8 mouse cellular contexts compared by ENCODE assay signal in the genomic region with DNA sequence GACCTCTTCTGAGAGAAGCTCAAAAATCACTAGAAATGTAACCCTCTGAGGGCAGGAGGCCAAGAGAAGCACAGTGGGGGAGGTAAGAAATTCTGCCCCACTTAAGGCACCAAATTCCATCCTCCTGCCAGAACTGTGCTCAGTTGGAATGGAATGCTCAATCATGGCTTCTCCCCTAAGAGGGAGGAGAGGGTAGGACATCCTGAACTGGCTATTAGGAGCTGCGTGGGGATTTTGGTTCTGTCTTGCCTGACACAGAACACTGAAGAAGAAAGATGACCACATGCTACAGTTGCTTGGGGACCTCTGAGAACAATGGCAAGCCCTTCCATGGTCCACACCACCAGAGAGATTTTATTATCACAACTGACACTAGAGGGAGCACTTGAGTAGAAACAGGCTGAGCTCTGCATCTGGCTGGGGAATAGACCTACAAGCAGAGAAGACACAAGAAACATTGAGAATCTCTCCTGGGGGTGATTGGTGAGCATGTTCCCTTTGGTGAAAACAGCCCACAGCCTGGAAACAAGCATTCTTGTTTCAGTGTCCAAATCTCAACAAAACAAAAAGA.
DNase-seq lines count a peak whose midpoint lies in the region; ATAC-seq and TF ChIP-seq lines count a peak whose summit lies in the region.

No protein-coding gene starts in this region.

- WGBS in forebrain, embryonic 11.5 days: 47% methylated on average over 1 of the region's 1 CpGs
- WGBS in forebrain, embryonic 15.5 days: 42% methylated on average over 1 of the region's 1 CpGs
- 40% methylated on average over 1 of the region's 1 CpGs for WGBS in embryonic facial prominence, embryonic 15.5 days
- WGBS in midbrain, postnatal 0 days: 40% methylated on average over 1 of the region's 1 CpGs

- H3K4me1 ChIP-seq in forebrain, embryonic 11.5 days (replicated peaks; ENCODE audit: control insufficient read depth, insufficient read depth, low read length): no peaks in the 10 kb centered on the region
- no peaks in the 10 kb centered on the region for H3K4me1 ChIP-seq in forebrain, embryonic 15.5 days
- H3K4me1 ChIP-seq in embryonic facial prominence, embryonic 15.5 days: no peaks in the 10 kb centered on the region
- no peaks in the 10 kb centered on the region for H3K4me1 ChIP-seq in midbrain, postnatal 0 days (ENCODE audit: insufficient read depth, low read length)

- no peak for DNase-seq in forebrain, embryonic 11.5 days (ENCODE audit: low spot score)
- peak; percentile 27 for DNase-seq in thymus, postnatal 0 days (ENCODE audit: low spot score)
- no peak for DNase-seq in thymus, adult 18-20 months
- peak; percentile 12 to 28 for DNase-seq in layer of hippocampus, adult 8-10 months (ENCODE audit: low spot score in 2 of 2)
- DNase-seq in midbrain, postnatal 0 days (ENCODE audit: low spot score): peak; percentile 24
- DNase-seq in frontal cortex, postnatal 25 days (ENCODE audit: low spot score in 2 of 2): no peak

- H3K4me2 ChIP-seq in forebrain, embryonic 11.5 days (ENCODE audit: low read depth, low read length, severe bottlenecking): no peak overlapping the region
- H3K4me2 ChIP-seq in forebrain, embryonic 15.5 days (replicated peaks): no peak overlapping the region
- no peak overlapping the region for H3K4me2 ChIP-seq in embryonic facial prominence, embryonic 15.5 days (replicated peaks)
- H3K4me2 ChIP-seq in midbrain, postnatal 0 days (ENCODE audit: low read depth, low read length, poor library complexity, severe bottlenecking): no peak overlapping the region

- H3K36me3 ChIP-seq in forebrain, embryonic 11.5 days (ENCODE audit: control insufficient read depth, insufficient read depth, low read length): no peaks in the 10 kb centered on the region
- H3K36me3 ChIP-seq in forebrain, embryonic 15.5 days: no peaks in the 10 kb centered on the region
- H3K36me3 ChIP-seq in embryonic facial prominence, embryonic 15.5 days: no peaks in the 10 kb centered on the region
- H3K36me3 ChIP-seq in midbrain, postnatal 0 days (ENCODE audit: insufficient read depth, low read length): no peaks in the 10 kb centered on the region

- H3K4me3 ChIP-seq in forebrain, embryonic 11.5 days (ENCODE audit: low read depth, low read length): no peak overlapping the region
- H3K4me3 ChIP-seq in forebrain, embryonic 15.5 days: no peak overlapping the region
- H3K4me3 ChIP-seq in embryonic facial prominence, embryonic 15.5 days (replicated peaks): no peak overlapping the region
- H3K4me3 ChIP-seq in midbrain, postnatal 0 days (ENCODE audit: low read depth, low read length): no peak overlapping the region

- ATAC-seq in forebrain, embryonic 11.5 days (replicated peaks; ENCODE audit: low FRiP score): peak; percentile 82
- no peak; the same call in 1 of the 2 replicates for ATAC-seq in forebrain, embryonic 15.5 days (replicated peaks)
- no peak for ATAC-seq in embryonic facial prominence, embryonic 15.5 days (ENCODE audit: insufficient number of reproducible peaks, low FRiP score, low TSS enrichment, low read depth)
- ATAC-seq in midbrain, postnatal 0 days (ENCODE audit: low FRiP score): no peak

- H3K27me3 ChIP-seq in forebrain, embryonic 11.5 days (ENCODE audit: control insufficient read depth, insufficient read depth, low read length): no peaks in the 10 kb centered on the region
- no peaks in the 10 kb centered on the region for H3K27me3 ChIP-seq in forebrain, embryonic 15.5 days
- H3K27me3 ChIP-seq in embryonic facial prominence, embryonic 15.5 days: no peaks in the 10 kb centered on the region
- no peaks in the 10 kb centered on the region for H3K27me3 ChIP-seq in midbrain, postnatal 0 days (ENCODE audit: insufficient read depth, low read length)

- H3K9ac ChIP-seq in forebrain, embryonic 11.5 days (ENCODE audit: low read length): no peak overlapping the region
- H3K9ac ChIP-seq in forebrain, embryonic 15.5 days (replicated peaks): no peak overlapping the region
- H3K9ac ChIP-seq in embryonic facial prominence, embryonic 15.5 days: no peak overlapping the region
- H3K9ac ChIP-seq in midbrain, postnatal 0 days (replicated peaks; ENCODE audit: low read length, poor library complexity, severe bottlenecking): no peak overlapping the region

- H3K9me3 ChIP-seq in forebrain, embryonic 11.5 days (ENCODE audit: control insufficient read depth, low read length): no peaks in the 10 kb centered on the region
- H3K9me3 ChIP-seq in forebrain, embryonic 15.5 days: no peaks in the 10 kb centered on the region
- H3K9me3 ChIP-seq in embryonic facial prominence, embryonic 15.5 days (replicated peaks): no peaks in the 10 kb centered on the region
- no peaks in the 10 kb centered on the region for H3K9me3 ChIP-seq in midbrain, postnatal 0 days (ENCODE audit: low read length)

- TF ChIP-seq CTCF in midbrain, postnatal 0 days (IDR thresholded peaks at IDR 0.05): peak; percentile 55

- H3K27ac ChIP-seq in forebrain, embryonic 11.5 days (ENCODE audit: low read depth, low read length): no peak overlapping the region
- no peak overlapping the region for H3K27ac ChIP-seq in forebrain, embryonic 15.5 days (replicated peaks)
- 0 out of 2 replicates have a peak overlapping the region, but pooled peaks have one; percentile 13 for H3K27ac ChIP-seq in embryonic facial prominence, embryonic 15.5 days (replicated peaks)
- no peak overlapping the region for H3K27ac ChIP-seq in midbrain, postnatal 0 days (ENCODE audit: low read depth, low read length)

Comparison
In these comparisons a context has a peak if more than half of its experiments do, and no peak if none do; other contexts are left out.
1. DNase-seq: peak in thymus, postnatal 0 days (single experiment), layer of hippocampus, adult 8-10 months (2 of 2) and midbrain, postnatal 0 days (single experiment); none in forebrain, embryonic 11.5 days (single experiment), thymus, adult 18-20 months (0 of 2) and frontal cortex, postnatal 25 days (0 of 2).